Mouse (Mus musculus) small intestine, adult 2 months (tissue): ENCODE results near the gene Nmrk2.

Source experiments
- CTCF ChIP-seq: fragments of 200-500 bp; IDR thresholded peaks from 2 replicates; pipeline ENCODE4 v1.5.1; 2012; ENCODE audit warnings: low read depth, mild to moderate bottlenecking, control low read depth, inconsistent platforms, low read length, moderate library complexity, mixed read lengths; ENCODE audit not compliant: insufficient replicate concordance, insufficient read length; ENCODE audit errors: extremely low read depth
- POLR2A ChIP-seq: fragments of 200-500 bp; IDR thresholded peaks from 2 replicates; pipeline ENCODE4 v1.6.1; 2012; ENCODE audit warnings: low read depth, mild to moderate bottlenecking, control low read depth, inconsistent platforms, low read length, moderate library complexity

GRCm38 (mm10) chr10:81183805-81184204, 18.0 kb downstream of the Nmrk2 start, which contains the start of gene 4930442H23Rik:
- TF ChIP-seq POLR2A (no peak), CTCF (no peak)
